Mouse (Mus musculus): ENCODE data around the gene Cep112. TPM values are rescaled to one million over a fixed set of nuclear protein-coding genes. Genes with fewer than 3 reads are reported as not detected.

The Cep112 gene
- polyA plus RNA-seq, 1 experiment from 2014 or later = 28.6 TPM

DNA sequence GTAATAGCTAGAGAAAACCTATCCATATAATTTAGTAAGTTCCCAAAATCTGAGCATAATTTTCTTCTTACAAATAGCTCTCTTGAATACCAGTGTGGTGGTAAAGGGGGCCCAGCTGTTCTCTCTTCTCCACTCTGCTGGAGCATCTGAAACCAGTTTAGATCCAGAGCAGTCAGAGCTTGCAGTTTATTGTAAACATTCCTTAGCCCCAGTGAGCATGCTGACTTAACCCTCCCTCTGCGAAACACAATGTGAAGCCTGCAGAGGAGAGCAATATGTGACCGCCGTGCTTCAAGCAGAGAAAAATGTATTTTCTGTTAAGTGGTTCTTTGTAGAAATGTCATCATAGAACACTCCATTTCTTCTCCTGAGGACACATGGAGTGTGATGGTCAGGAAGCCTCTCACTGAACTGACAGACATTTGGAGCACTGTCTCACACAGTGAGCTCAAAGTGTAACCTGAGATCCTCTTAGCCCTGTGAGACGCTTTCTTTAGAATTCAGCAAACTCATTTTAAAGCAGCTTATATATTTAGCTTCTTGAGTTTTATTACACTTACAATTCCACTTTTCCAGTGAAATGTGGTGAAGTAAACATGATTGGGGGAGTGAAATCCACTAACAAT is 128.1 kb downstream of the Cep112 start:
- Histone ChIP-seq H3K27ac (ENCODE audit: low read length) (no peak overlapping the region), H3K27me3 (ENCODE audit: control insufficient read depth, insufficient read depth, low read depth, low read length) (no peaks in the 10 kb centered on the region), H3K4me2 (ENCODE audit: low read length) (no peak overlapping the region), H3K9me3 (replicated peaks; ENCODE audit: control insufficient read depth, low read length, poor library complexity, severe bottlenecking) (no peaks in the 10 kb centered on the region), H3K4me1 (ENCODE audit: control insufficient read depth, insufficient read depth, low read length) (no peaks in the 10 kb centered on the region), H3K36me3 (ENCODE audit: control insufficient read depth, insufficient read depth, low read length) (no peaks in the 10 kb centered on the region), H3K4me3 (ENCODE audit: low read depth, low read length) (no peak overlapping the region), H3K9ac (ENCODE audit: low read depth, low read length) (no peak overlapping the region)
- 12% methylated on average over 4 of the region's 4 CpGs for WGBS
- no peak for ATAC-seq

- no peaks in the 10 kb centered on the region for H3K4me1 ChIP-seq (ENCODE audit: control insufficient read depth, insufficient read depth, low read length)
- no peak overlapping the region for H3K4me3 ChIP-seq (ENCODE audit: low read depth, low read length)
- H3K9me3 ChIP-seq (replicated peaks; ENCODE audit: control insufficient read depth, low read length, poor library complexity, severe bottlenecking) = no peaks in the 10 kb centered on the region
- no peaks in the 10 kb centered on the region for H3K27me3 ChIP-seq (ENCODE audit: control insufficient read depth, insufficient read depth, low read depth, low read length)
- no peak for ATAC-seq
- H3K4me2 ChIP-seq (ENCODE audit: low read length) = no peak overlapping the region
- H3K9ac ChIP-seq (ENCODE audit: low read depth, low read length) = no peak overlapping the region
- H3K27ac ChIP-seq (ENCODE audit: low read length) = no peak overlapping the region
- H3K36me3 ChIP-seq (ENCODE audit: control insufficient read depth, insufficient read depth, low read length) = no peaks in the 10 kb centered on the region
- WGBS = 95% methylated on average over 1 of the region's 1 CpGs
These were observed 128.9 kb downstream of the Cep112 start for GRCm38 (mm10) chr11:108553881-108554280.

DNA sequence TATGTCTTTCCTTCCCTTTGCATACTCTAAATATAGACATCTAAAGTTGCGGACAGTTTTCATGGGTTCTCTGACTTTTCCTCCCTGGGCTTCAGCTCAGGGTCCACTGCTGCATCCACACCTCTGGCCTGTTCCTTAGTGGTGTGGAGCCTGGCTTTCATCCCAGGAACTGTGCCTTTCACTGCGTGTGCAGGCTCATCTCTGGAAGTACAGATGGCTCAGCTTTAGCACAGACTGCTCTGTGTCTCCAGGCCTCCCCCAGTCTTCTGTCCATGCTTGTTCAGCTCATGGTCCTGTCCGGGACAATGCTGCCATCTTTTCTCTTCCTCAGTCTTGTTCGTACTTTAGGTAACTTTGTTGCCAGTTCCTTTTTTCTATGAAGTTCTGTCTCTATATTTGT is 133.6 kb downstream of the Cep112 start:
- Histone ChIP-seq H3K27ac (ENCODE audit: low read length) (no peak overlapping the region), H3K27me3 (ENCODE audit: control insufficient read depth, insufficient read depth, low read depth, low read length) (no peaks in the 10 kb centered on the region), H3K9ac (ENCODE audit: low read depth, low read length) (no peak overlapping the region), H3K4me2 (ENCODE audit: low read length) (no peak overlapping the region), H3K36me3 (ENCODE audit: control insufficient read depth, insufficient read depth, low read length) (no peaks in the 10 kb centered on the region), H3K4me1 (ENCODE audit: control insufficient read depth, insufficient read depth, low read length) (0 out of 2 replicates have a peak, but pooled peaks cover 2% of the 10 kb centered on the region), H3K4me3 (ENCODE audit: low read depth, low read length) (no peak overlapping the region), H3K9me3 (replicated peaks; ENCODE audit: control insufficient read depth, low read length, poor library complexity, severe bottlenecking) (no peaks in the 10 kb centered on the region)
- ATAC-seq = no peak
- WGBS = 73% methylated on average over 4 of the region's 4 CpGs

DNA sequence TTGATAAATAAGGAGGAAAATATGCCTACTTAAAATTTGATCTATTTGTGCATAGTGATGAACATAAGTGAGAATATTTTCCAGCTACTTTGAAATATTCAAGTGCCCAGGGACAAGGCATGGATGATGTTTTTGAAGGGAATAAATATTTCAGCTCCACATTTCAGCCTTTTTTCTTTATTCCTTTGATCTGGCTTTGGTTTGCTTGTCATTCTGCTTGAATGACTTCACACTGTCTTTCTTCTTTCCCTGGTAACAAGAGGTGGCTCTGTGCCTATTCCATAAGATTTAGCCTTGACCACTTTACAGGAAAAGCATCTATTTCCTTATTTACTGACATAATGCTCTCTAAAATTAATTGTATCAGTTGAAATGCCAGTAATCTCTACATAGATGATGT is 134.5 kb downstream of the Cep112 start:
- Histone ChIP-seq H3K36me3 (ENCODE audit: control insufficient read depth, insufficient read depth, low read length) (no peaks in the 10 kb centered on the region), H3K4me2 (ENCODE audit: low read length) (no peak overlapping the region), H3K9ac (ENCODE audit: low read depth, low read length) (no peak overlapping the region), H3K9me3 (replicated peaks; ENCODE audit: control insufficient read depth, low read length, poor library complexity, severe bottlenecking) (no peaks in the 10 kb centered on the region), H3K27ac (ENCODE audit: low read length) (no peak overlapping the region), H3K4me1 (ENCODE audit: control insufficient read depth, insufficient read depth, low read length) (0 out of 2 replicates have a peak, but pooled peaks cover 2% of the 10 kb centered on the region), H3K27me3 (ENCODE audit: control insufficient read depth, insufficient read depth, low read depth, low read length) (no peaks in the 10 kb centered on the region), H3K4me3 (ENCODE audit: low read depth, low read length) (no peak overlapping the region)
- no peak for ATAC-seq

- ATAC-seq = no peak
- H3K27me3 ChIP-seq (ENCODE audit: control insufficient read depth, insufficient read depth, low read depth, low read length) = no peaks in the 10 kb centered on the region
These were observed 137.1 kb downstream of the Cep112 start for GRCm38 (mm10) chr11:108562076-108562475.

DNA sequence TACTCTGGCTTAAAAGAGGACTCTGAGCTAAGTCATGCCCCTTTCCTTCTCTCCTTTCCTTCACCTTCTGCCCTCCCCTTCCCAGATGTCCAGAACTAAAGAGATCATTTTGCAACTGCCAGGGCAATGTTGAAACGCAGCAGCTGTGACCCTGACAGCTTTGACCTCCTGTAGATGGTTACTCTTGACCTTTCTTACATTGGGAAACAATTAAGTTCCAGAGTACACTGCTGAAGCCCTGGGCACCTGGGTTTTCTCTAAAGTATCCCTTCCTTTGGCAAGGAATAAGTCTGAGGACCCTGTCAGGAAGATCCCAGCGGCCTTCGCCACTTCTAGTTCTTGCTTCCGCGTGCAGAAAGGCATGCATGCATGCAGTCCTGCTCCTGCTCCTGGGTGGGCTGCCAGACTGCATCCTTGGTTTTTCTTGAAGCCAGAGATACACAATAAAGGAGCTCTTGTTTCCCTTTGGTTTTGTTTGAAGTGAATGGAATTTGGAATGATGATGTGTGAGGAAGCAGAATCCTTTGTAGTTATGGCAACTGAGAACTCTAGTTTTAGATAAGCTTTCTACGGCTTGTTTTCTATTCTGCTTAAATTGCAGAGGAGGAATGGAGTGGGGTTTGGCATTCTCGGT is 161.7 kb downstream of the Cep112 start:
- H3K27me3 ChIP-seq (ENCODE audit: control insufficient read depth, insufficient read depth, low read depth, low read length) = no peaks in the 10 kb centered on the region
- no peak overlapping the region for H3K4me2 ChIP-seq (ENCODE audit: low read length)
- peaks cover 8% of the 10 kb centered on the region; the same call in 1 of the 2 replicates for H3K4me1 ChIP-seq (ENCODE audit: control insufficient read depth, insufficient read depth, low read length)
- H3K4me3 ChIP-seq (ENCODE audit: low read depth, low read length) = no peak overlapping the region
- ATAC-seq = no peak
- H3K9ac ChIP-seq (ENCODE audit: low read depth, low read length) = no peak overlapping the region
- no peaks in the 10 kb centered on the region for H3K9me3 ChIP-seq (replicated peaks; ENCODE audit: control insufficient read depth, low read length, poor library complexity, severe bottlenecking)
- 34% methylated on average over 7 of the region's 7 CpGs for WGBS
- H3K36me3 ChIP-seq (ENCODE audit: control insufficient read depth, insufficient read depth, low read length) = no peaks in the 10 kb centered on the region
- no peak overlapping the region; the same call in 1 of the 2 replicates for H3K27ac ChIP-seq (ENCODE audit: low read length)

More at GRCm38 (mm10) chr11:108562076-108562475, 137.1 kb downstream of the Cep112 start:
- Histone ChIP-seq H3K27ac (ENCODE audit: low read length) (no peak overlapping the region), H3K9ac (ENCODE audit: low read depth, low read length) (no peak overlapping the region), H3K9me3 (replicated peaks; ENCODE audit: control insufficient read depth, low read length, poor library complexity, severe bottlenecking) (no peaks in the 10 kb centered on the region), H3K4me1 (ENCODE audit: control insufficient read depth, insufficient read depth, low read length) (0 out of 2 replicates have a peak, but pooled peaks cover 2% of the 10 kb centered on the region), H3K36me3 (ENCODE audit: control insufficient read depth, insufficient read depth, low read length) (no peaks in the 10 kb centered on the region), H3K4me2 (ENCODE audit: low read length) (no peak overlapping the region), H3K4me3 (ENCODE audit: low read depth, low read length) (no peak overlapping the region)
- 56% methylated on average over 5 of the region's 5 CpGs for WGBS

DNA sequence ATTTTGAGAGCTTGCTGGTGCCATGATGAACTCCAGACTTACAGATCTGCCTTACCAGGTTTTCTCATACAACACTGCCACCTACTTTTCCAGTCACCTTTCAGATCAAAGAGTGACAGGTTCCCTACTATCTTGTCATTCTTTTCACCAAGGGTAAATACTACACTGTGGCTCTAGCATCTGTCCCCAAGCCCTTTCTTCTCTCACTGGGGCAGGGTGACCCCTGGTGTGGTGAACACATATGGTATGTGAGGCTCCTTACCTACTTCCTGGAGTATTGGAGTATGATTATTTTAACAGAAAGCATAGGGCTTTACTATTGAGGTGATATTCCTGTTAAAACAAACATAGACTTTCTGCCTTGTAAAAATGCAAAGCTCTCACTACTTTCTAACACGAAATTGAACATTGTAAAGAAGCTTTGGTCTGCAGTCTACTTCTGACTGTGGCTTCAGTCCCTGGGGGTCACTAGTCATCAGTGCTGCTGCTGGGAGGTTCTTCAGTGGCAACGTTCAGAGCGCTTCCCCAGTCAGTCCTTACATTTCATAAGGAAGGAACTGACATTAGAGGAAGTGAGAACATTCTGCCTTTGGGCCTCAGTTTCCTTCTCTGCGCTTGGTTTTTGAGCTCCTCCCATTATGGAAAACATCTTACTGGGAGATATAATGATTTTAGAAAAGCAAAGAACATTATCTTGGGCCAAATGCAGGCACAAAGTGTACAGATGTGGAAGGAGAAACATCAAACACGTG is 168.4 kb downstream of the Cep112 start:
- WGBS = 70% methylated on average over 5 of the region's 5 CpGs
- Histone ChIP-seq H3K4me3 (ENCODE audit: low read depth, low read length) (no peak overlapping the region), H3K27me3 (ENCODE audit: control insufficient read depth, insufficient read depth, low read depth, low read length) (no peaks in the 10 kb centered on the region), H3K4me1 (ENCODE audit: control insufficient read depth, insufficient read depth, low read length) (0 out of 2 replicates have a peak, but pooled peaks cover under 1% of the 10 kb centered on the region), H3K9me3 (replicated peaks; ENCODE audit: control insufficient read depth, low read length, poor library complexity, severe bottlenecking) (no peaks in the 10 kb centered on the region), H3K4me2 (ENCODE audit: low read length) (no peak overlapping the region), H3K27ac (ENCODE audit: low read length) (no peak overlapping the region), H3K36me3 (ENCODE audit: control insufficient read depth, insufficient read depth, low read length) (no peaks in the 10 kb centered on the region), H3K9ac (ENCODE audit: low read depth, low read length) (no peak overlapping the region)
- no peak for ATAC-seq

GRCm38 (mm10) chr11:108593959-108594579 is 169.1 kb downstream of the Cep112 start:
- H3K4me2 ChIP-seq (ENCODE audit: low read length) = no peak overlapping the region
- H3K27ac ChIP-seq (ENCODE audit: low read length) = no peak overlapping the region
- H3K4me3 ChIP-seq (ENCODE audit: low read depth, low read length) = no peak overlapping the region
- WGBS = 73% methylated on average over 2 of the region's 2 CpGs
- ATAC-seq = no peak
- no peaks in the 10 kb centered on the region for H3K9me3 ChIP-seq (replicated peaks; ENCODE audit: control insufficient read depth, low read length, poor library complexity, severe bottlenecking)
- no peaks in the 10 kb centered on the region for H3K36me3 ChIP-seq (ENCODE audit: control insufficient read depth, insufficient read depth, low read length)
- H3K9ac ChIP-seq (ENCODE audit: low read depth, low read length) = no peak overlapping the region
- H3K27me3 ChIP-seq (ENCODE audit: control insufficient read depth, insufficient read depth, low read depth, low read length) = no peaks in the 10 kb centered on the region
- no peaks in the 10 kb centered on the region for H3K4me1 ChIP-seq (ENCODE audit: control insufficient read depth, insufficient read depth, low read length)
